In genomic region chr11:96319071-96319902, GRCm38 (mm10) we compare ENCODE assay signal across 8 mouse cellular contexts. TPM values are rescaled to one million over a fixed set of nuclear protein-coding genes. Genes with fewer than 3 reads are reported as not detected.
DNase-seq lines count a peak whose midpoint lies in the region; ATAC-seq and TF ChIP-seq lines count a peak whose summit lies in the region.

No protein-coding gene starts in this region.

- DNase-seq in heart, adult 9 months (ENCODE audit: low spot score in 2 of 2), result no peak
- DNase-seq in frontal cortex, adult 2 months (ENCODE audit: extremely low spot score in 1 of 2, low spot score in 1 of 2), result no peak
- no peak for DNase-seq in thymus, adult 18-20 months
- no peak for DNase-seq in cerebellum, adult 18-20 months

- H3K9ac ChIP-seq in heart, embryonic 14.5 days (ENCODE audit: low read length), result peak overlapping the region; percentile 66; the same call in 1 of the 2 replicates
- H3K9ac ChIP-seq in kidney, embryonic 15.5 days, result peak overlapping the region; percentile 72
- H3K9ac ChIP-seq in midbrain, embryonic 12.5 days (replicated peaks), result 0 out of 2 replicates have a peak overlapping the region, but pooled peaks have one; percentile 15

- H3K27me3 ChIP-seq in heart, embryonic 14.5 days (ENCODE audit: control insufficient read depth, insufficient read depth, low read length), result peaks cover 98% of the 10 kb centered on the region
- H3K27me3 ChIP-seq in kidney, embryonic 15.5 days, result no peaks in the 10 kb centered on the region
- H3K27me3 ChIP-seq in midbrain, embryonic 12.5 days, result peaks cover 100% of the 10 kb centered on the region

- H3K9me3 ChIP-seq in heart, embryonic 14.5 days (ENCODE audit: control insufficient read depth, low read length), result no peaks in the 10 kb centered on the region
- no peaks in the 10 kb centered on the region for H3K9me3 ChIP-seq in kidney, embryonic 15.5 days (replicated peaks)
- no peaks in the 10 kb centered on the region for H3K9me3 ChIP-seq in midbrain, embryonic 12.5 days

- peak; percentile 46 for TF ChIP-seq POLR2A in embryonic fibroblast, embryonic 13.5 days (IDR thresholded peaks at IDR 0.05; ENCODE audit: low read depth, low read length)

- under 1% methylated on average over 32 of the region's 34 CpGs for WGBS in heart, embryonic 14.5 days
- under 1% methylated on average over 34 of the region's 34 CpGs for WGBS in kidney, embryonic 15.5 days
- WGBS in midbrain, embryonic 12.5 days, result under 1% methylated on average over 32 of the region's 34 CpGs

- no peaks in the 10 kb centered on the region for H3K36me3 ChIP-seq in heart, embryonic 14.5 days (ENCODE audit: control insufficient read depth, insufficient read depth, low read length)
- H3K36me3 ChIP-seq in kidney, embryonic 15.5 days, result peaks cover 4% of the 10 kb centered on the region; the same call in 1 of the 2 replicates
- no peaks in the 10 kb centered on the region for H3K36me3 ChIP-seq in midbrain, embryonic 12.5 days

- peak overlapping the region; percentile 55 for H3K4me2 ChIP-seq in heart, embryonic 14.5 days (ENCODE audit: low read length)
- H3K4me2 ChIP-seq in kidney, embryonic 15.5 days, result peak overlapping the region; percentile 90
- peak overlapping the region; percentile 52 for H3K4me2 ChIP-seq in midbrain, embryonic 12.5 days (replicated peaks)

- peak overlapping the region; percentile 38 to 39 for H3K4me3 ChIP-seq in heart, embryonic 14.5 days (ENCODE audit: control insufficient read depth in 1 of 2, insufficient read depth in 1 of 2, low read depth in 1 of 2, low read length in 2 of 2)
- peak overlapping the region; percentile 46 for H3K4me3 ChIP-seq in embryonic fibroblast, embryonic 13.5 days (ENCODE audit: insufficient read depth, low read length)
- H3K4me3 ChIP-seq in kidney, embryonic 15.5 days (replicated peaks), result peak overlapping the region; percentile 80
- peak overlapping the region; percentile 35 for H3K4me3 ChIP-seq in midbrain, embryonic 12.5 days

- H3K27ac ChIP-seq in heart, embryonic 14.5 days (replicated peaks in 1 of 2; ENCODE audit: control insufficient read depth in 1 of 2, insufficient read depth in 1 of 2, low read depth in 2 of 2, low read length in 2 of 2), result peak overlapping the region in 1 of 2 experiments; percentile 57; a peak in 2 of 4 replicates
- H3K27ac ChIP-seq in embryonic fibroblast, embryonic 13.5 days (ENCODE audit: insufficient read depth, low read length), result peak overlapping the region; percentile 93
- H3K27ac ChIP-seq in kidney, embryonic 15.5 days, result peak overlapping the region; percentile 100
- H3K27ac ChIP-seq in midbrain, embryonic 12.5 days (replicated peaks), result no peak overlapping the region

- 0 out of 4 replicates have a peak, but pooled peaks cover 2 to 7% of the 10 kb centered on the region in 2 experiments for H3K4me1 ChIP-seq in heart, embryonic 14.5 days (ENCODE audit: control insufficient read depth in 2 of 2, insufficient read depth in 2 of 2, low read length in 2 of 2)
- no peaks in the 10 kb centered on the region for H3K4me1 ChIP-seq in embryonic fibroblast, embryonic 13.5 days (ENCODE audit: control insufficient read depth, insufficient read depth, low read length)
- H3K4me1 ChIP-seq in kidney, embryonic 15.5 days, result peaks cover 86% of the 10 kb centered on the region
- peaks cover 9% of the 10 kb centered on the region for H3K4me1 ChIP-seq in midbrain, embryonic 12.5 days

- no peak for TF ChIP-seq CTCF in embryonic fibroblast, embryonic 13.5 days (IDR thresholded peaks at IDR 0.05; ENCODE audit: borderline replicate concordance, insufficient read depth, low read length)

- no peak; the same call in 1 of the 2 replicates for ATAC-seq in heart, embryonic 14.5 days (ENCODE audit: insufficient number of reproducible peaks, insufficient read depth, low FRiP score, low read depth)
- ATAC-seq in kidney, embryonic 15.5 days (replicated peaks; ENCODE audit: low FRiP score), result peak; percentile 87
- ATAC-seq in midbrain, embryonic 12.5 days (ENCODE audit: low FRiP score, low read depth), result no peak

RNA-seq across cellular contexts. Expression of gene Hoxb4, which starts 1.2 kb away (rescaled TPM):
- polyA plus RNA-seq in heart, embryonic 14.5 days (2014; fragmentation: Nextera tagmentation; extraction: Ambion mirVana), result 0.09 and 0.15 TPM in 2 replicates
- polyA plus RNA-seq in embryonic fibroblast, embryonic 13.5 days (2011; ENCODE audit: insufficient read length, low read depth, missing spikeins), result 8.3 and 10.4 TPM in 2 replicates
- 6.4 and 7.1 TPM in 2 replicates for polyA plus RNA-seq in kidney, embryonic 15.5 days (2015; fragmentation: Nextera tagmentation; extraction: Ambion mirVana)
- polyA plus RNA-seq in midbrain, embryonic 12.5 days (2016; fragmentation: Nextera tagmentation; extraction: Ambion mirVana), result not detected in 2 replicates
- 0.04 TPM in 1 of 2 replicates, not detected in the other for polyA plus RNA-seq in frontal cortex, adult 2 months (2012; rRNA removed)

RNA-seq across cellular contexts. Expression of gene Hoxb3, which starts 3.8 kb away (rescaled TPM):
- polyA plus RNA-seq in heart, embryonic 14.5 days (2014; fragmentation: Nextera tagmentation; extraction: Ambion mirVana), result 0.31 and 0.43 TPM in 2 replicates
- 19.1 and 21.9 TPM in 2 replicates for polyA plus RNA-seq in embryonic fibroblast, embryonic 13.5 days (2011; ENCODE audit: insufficient read length, low read depth, missing spikeins)
- 4.4 and 4.5 TPM in 2 replicates for polyA plus RNA-seq in kidney, embryonic 15.5 days (2015; fragmentation: Nextera tagmentation; extraction: Ambion mirVana)
- polyA plus RNA-seq in midbrain, embryonic 12.5 days (2016; fragmentation: Nextera tagmentation; extraction: Ambion mirVana), result not detected in 2 replicates
- polyA plus RNA-seq in frontal cortex, adult 2 months (2012; rRNA removed), result not detected in 2 replicates

RNA-seq across cellular contexts. Expression of gene Hoxb5, which starts 16.2 kb away (rescaled TPM):
- 0.27 TPM in 1 of 2 replicates, not detected in the other for polyA plus RNA-seq in heart, embryonic 14.5 days (2014; fragmentation: Nextera tagmentation; extraction: Ambion mirVana)
- 4.1 and 5.9 TPM in 2 replicates for polyA plus RNA-seq in embryonic fibroblast, embryonic 13.5 days (2011; ENCODE audit: insufficient read length, low read depth, missing spikeins)
- 18.8 and 20.2 TPM in 2 replicates for polyA plus RNA-seq in kidney, embryonic 15.5 days (2015; fragmentation: Nextera tagmentation; extraction: Ambion mirVana)
- polyA plus RNA-seq in midbrain, embryonic 12.5 days (2016; fragmentation: Nextera tagmentation; extraction: Ambion mirVana), result not detected in 2 replicates
- 0.11 TPM in 1 of 2 replicates, not detected in the other for polyA plus RNA-seq in frontal cortex, adult 2 months (2012; rRNA removed)

RNA-seq across cellular contexts. Expression of gene Hoxb6, which starts 27.0 kb away (rescaled TPM):
- polyA plus RNA-seq in heart, embryonic 14.5 days (2014; fragmentation: Nextera tagmentation; extraction: Ambion mirVana), result not detected in 2 replicates
- 9.6 and 14.1 TPM in 2 replicates for polyA plus RNA-seq in embryonic fibroblast, embryonic 13.5 days (2011; ENCODE audit: insufficient read length, low read depth, missing spikeins)
- 47.1 and 49.1 TPM in 2 replicates for polyA plus RNA-seq in kidney, embryonic 15.5 days (2015; fragmentation: Nextera tagmentation; extraction: Ambion mirVana)
- polyA plus RNA-seq in midbrain, embryonic 12.5 days (2016; fragmentation: Nextera tagmentation; extraction: Ambion mirVana), result not detected in 2 replicates
- polyA plus RNA-seq in frontal cortex, adult 2 months (2012; rRNA removed), result not detected in 2 replicates

RNA-seq across cellular contexts. Expression of gene Hoxb2, which starts 31.0 kb away (rescaled TPM):
- polyA plus RNA-seq in heart, embryonic 14.5 days (2014; fragmentation: Nextera tagmentation; extraction: Ambion mirVana), result 2.0 and 2.9 TPM in 2 replicates
- polyA plus RNA-seq in embryonic fibroblast, embryonic 13.5 days (2011; ENCODE audit: insufficient read length, low read depth, missing spikeins), result 6.6 and 11.0 TPM in 2 replicates
- 45.7 and 45.9 TPM in 2 replicates for polyA plus RNA-seq in kidney, embryonic 15.5 days (2015; fragmentation: Nextera tagmentation; extraction: Ambion mirVana)
- polyA plus RNA-seq in midbrain, embryonic 12.5 days (2016; fragmentation: Nextera tagmentation; extraction: Ambion mirVana), result 0.15 and 0.38 TPM in 2 replicates
- 0.06 TPM in 1 of 2 replicates, not detected in the other for polyA plus RNA-seq in frontal cortex, adult 2 months (2012; rRNA removed)

Comparison
In these comparisons a context has a peak if more than half of its experiments do, and no peak if none do; other contexts are left out.
1. H3K9ac ChIP-seq: peak in every context shown above with its lines; median percentile 72 in kidney, embryonic 15.5 days; 66 in heart, embryonic 14.5 days; 15 in midbrain, embryonic 12.5 days.